Mouse (Mus musculus): ENCODE measurements at regions not wholly inside any gene's neighbourhood (a gene's known extent, or its start where the extent isn't known, plus 50 kb on each side); places are given as distances from the start of the nearest gene placed in this dataset.
"Not testable (repeated sequence)": the region's sequence is repeated elsewhere in the genome, so short reads cannot be mapped to it uniquely, and the experiment has no call there.

GRCm38 (mm10) chrX:75723542-75723941 is 145.5 kb upstream of the Rab39b start:
- not testable (repeated sequence) for TF ChIP-seq POLR2A (IDR thresholded peaks at IDR 0.05; ENCODE audit: borderline replicate concordance, low read depth, low read length); CTCF (IDR thresholded peaks at IDR 0.05; ENCODE audit: low read depth, low read length)
